Mouse (Mus musculus) frontal cortex, postnatal 10 days (tissue): ENCODE measurements at regions not wholly inside any gene's neighbourhood (a gene's known extent, or its start where the extent isn't known, plus 50 kb on each side); places are given as distances from the start of the nearest gene placed in this dataset.

Experiments
- DNase-seq, 2 experiments: peaks; one replicate each; pipeline ENCODE4 v3.0.0; 2022; ENCODE audit warnings: low spot score in 2 of 2, mixed read lengths in 1 of 2

GRCm38 (mm10) chr12:49732351-49732750 is 347.4 kb downstream of the Gm43517 start:
- DNase-seq, result no peak

DNA sequence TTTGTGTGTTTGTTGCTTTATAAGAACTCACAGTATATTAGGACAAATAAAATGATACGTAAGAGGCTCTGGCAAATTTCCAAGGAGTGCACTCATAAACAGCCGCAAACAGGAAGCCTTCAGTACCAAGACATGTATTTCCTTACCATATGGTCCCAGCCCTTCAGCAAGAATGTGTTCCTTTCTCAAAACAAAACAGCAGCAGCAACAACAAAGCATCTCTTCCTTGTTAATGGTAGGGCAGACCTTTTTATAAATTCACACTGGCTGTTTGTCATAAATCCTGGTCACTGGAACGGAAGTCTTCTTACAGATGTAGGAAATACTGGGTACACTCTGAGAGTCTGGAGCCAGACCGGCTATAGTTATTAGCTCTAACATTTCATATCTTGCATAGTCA is 352.1 kb downstream of the Gm43517 start:
- DNase-seq, result no peak

GRCm38 (mm10) chr12:49739960-49740740 is 355.2 kb downstream of the Gm43517 start:
- DNase-seq, result peak; percentile 8 to 11

DNA sequence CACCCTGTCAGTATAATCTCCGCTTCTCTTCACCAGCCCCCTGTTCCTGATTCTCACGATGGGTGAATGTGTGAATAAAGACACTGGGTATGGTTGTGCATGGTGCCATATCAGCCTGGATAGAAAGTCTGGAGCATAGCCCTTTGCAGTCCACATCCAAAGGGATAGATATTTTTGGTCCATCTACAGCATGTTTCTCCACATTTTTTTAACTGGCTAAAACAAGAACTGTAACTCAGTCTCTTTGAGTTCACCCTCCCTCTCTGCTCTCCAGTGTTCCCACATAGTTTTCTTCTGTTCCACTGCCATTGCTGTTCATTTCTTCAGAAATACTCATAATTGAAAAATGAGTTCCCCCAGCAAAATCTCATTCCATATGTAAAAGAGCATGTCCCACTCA is 358.4 kb downstream of the Gm43517 start:
- peak in 1 of 2 experiments; percentile 11 for DNase-seq

GRCm38 (mm10) chr12:49747081-49747480 is 362.1 kb downstream of the Gm43517 start:
- no peak for DNase-seq

DNA sequence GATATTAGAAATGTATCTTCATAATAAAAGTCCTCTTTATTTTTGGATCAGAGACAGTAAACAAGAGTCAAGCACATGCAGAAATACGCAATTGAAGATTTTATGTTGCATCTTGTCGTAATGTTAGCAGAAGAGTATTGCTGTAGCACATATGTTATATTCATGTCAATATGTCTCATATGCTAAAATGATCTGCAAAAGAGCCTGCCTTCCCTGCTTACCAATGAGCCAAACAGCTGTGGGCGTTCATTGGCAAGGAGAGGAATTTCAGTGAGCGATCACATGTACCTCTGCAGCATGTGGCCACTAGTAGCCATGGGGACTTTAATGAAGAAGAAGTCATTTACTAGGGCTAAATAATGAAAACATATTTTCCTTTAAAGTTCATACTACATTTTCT is 373.4 kb downstream of the Gm43517 start:
- peak; percentile 8 to 18 for DNase-seq

- no peak for DNase-seq
These were observed 379.6 kb downstream of the Gm43517 start for GRCm38 (mm10) chr12:49764541-49764940.

- no peak for DNase-seq
These were observed 423.4 kb downstream of the Gm43517 start for GRCm38 (mm10) chr12:49808341-49808740.

GRCm38 (mm10) chr12:49814653-49815052 is 429.7 kb downstream of the Gm43517 start:
- DNase-seq, result no peak

- no peak for DNase-seq
These were observed 442.8 kb downstream of the Gm43517 start for GRCm38 (mm10) chr12:49827769-49828168.

GRCm38 (mm10) chr12:49828553-49828952 is 443.6 kb downstream of the Gm43517 start:
- DNase-seq, result no peak

DNA sequence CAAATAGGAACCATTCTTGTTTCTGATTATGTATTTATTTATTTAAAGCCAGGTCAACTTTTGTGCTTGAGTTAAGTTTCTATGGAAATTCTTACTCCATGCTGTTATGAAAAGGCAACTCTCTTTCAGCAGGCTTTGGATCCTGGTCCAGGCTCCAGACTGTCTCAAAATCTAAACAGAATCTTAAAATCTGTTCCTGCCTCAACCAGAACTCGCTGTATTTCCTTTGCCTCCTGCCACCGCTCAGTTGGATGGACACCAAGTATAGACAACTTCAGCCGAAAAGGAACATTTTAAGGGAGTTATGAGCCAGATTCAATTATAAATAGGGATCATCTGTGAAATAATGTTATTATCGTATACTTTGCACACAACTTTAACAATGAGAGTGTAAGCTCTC is 445.7 kb downstream of the Gm43517 start:
- DNase-seq, result no peak

DNA sequence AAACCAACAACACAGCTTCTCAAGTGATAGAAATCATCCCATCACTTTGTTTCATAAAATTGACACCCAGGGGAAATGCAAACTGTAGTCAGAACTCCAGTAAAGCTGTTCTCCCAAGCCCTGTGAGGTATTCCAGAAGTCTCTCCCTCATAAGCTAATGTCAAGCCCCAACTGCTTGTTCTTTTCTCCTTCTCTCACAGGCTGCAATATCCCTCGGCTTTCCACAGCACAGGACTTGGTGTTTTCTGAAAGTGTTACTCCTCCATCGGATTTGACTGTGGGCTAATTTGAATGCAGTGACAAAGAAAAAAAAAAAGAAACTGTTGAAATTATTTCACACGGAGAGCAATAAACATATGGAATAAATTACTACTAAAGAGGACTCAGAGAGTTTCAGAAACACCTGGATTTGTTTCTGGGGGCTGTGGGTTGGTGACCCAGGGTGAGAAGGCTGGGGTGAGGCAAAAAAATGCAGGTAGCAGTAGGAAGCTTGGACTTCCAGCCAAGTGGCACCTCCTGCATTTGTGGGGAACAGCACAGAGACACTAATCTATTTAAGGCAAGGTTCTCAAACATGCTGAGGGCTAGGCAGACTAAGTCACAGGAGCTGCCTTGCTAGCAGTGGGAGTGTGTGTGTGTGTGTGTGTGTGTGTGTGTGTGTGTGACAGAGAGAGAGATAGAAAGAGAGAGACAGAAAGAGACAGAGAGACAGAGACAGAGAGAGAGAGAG is 447.3 kb downstream of the Gm43517 start:
- DNase-seq, result no peak

DNA sequence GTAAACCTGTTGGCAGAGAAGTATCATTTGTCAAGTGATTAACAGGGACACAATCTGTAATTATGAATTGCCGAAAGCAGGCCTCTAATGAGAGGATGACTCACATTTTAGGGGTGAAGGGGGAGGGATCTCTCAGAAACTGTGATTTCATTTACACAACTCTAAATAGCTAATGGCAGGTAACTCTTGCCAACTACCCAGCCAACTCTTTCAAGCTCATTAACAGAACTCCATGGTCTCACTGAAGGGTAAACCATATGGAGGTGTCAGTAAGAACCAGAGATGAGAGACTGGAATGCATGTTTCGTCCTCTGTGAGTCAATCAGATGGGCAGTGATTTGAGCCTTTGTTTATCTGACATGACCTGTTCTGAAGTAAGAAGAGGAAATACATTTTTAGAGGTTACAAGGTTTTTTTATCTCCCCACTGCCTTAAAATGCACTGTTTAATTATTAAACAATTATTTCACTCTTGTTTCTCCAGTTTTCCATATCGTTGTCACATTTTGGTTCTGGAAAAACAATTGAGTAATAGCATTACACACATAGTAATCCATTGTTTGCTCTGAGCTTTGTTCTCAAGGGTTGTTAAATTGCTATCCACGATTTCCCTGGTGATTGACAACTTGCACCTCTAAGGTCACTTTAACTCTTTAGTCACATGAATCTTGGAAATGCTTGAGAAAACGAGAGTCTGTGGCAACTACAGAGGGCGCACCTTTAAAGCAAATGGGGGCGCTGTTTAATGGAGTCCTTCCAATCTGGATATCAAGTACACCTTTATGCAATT is 451.5 kb downstream of the Gm43517 start:
- DNase-seq, result no peak

- DNase-seq, result no peak
These were observed 500.5 kb downstream of the Gm43517 start for GRCm38 (mm10) chr12:49885507-49885906.

DNA sequence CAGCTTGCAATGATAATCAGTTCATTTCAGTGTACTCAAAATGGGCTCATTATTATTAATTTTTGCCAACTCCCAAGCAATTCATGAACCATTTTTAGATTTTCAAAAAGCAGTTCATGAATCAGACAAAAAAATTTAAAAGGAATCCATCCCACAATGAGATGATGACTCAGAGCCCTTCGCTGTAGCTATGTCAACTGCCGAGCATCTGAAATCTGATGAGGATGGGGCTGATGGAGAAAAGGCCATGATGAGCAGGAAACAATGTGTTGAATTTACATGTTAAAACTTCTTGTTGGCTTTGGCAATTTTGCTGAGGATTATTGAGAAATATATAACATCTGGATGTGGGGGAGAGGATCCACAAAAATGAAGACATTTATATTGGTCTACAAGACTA is 502.3 kb downstream of the Gm43517 start:
- no peak for DNase-seq

DNA sequence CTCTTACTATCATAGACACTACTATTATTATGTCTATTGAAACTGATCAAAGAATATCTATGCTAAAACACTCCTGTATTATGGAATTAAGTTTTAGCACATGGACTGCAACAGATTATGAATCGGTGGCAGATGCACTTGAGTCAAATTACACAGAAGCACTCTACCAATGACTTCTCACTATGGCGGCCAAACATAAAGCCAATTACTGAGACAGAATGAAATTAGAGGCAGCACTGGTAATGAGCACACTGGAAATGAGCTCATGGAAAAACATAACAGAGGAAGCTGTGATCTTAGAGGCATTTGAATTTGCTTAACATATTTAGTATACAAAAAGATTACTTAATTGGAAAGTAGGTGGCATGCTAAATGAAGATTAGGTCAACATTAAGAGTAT is 512.8 kb downstream of the Gm43517 start:
- no peak for DNase-seq

GRCm38 (mm10) chr12:49915691-49916090 is 530.7 kb downstream of the Gm43517 start:
- no peak for DNase-seq

DNA sequence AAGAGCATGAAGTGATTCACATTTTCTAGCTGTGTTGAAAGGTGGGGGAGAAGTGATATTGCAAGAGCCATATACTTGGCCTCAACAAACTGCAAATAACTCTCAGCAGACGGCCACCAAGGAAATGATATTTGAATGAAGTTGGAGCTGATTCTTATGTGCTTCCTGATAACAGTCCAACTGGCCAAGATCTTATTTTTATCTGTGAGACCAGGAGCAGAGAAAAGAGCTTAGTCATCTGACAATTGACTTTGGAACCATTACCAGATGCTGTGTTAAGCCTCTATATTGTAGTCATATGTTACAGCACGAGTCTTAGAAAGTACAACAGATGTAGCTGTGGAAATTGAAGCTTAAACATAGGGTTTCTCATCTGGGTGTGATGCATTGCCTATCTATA is 536.6 kb downstream of the Gm43517 start:
- no peak for DNase-seq

GRCm38 (mm10) chr12:49940818-49941217 is 555.8 kb downstream of the Gm43517 start:
- DNase-seq, result no peak

DNA sequence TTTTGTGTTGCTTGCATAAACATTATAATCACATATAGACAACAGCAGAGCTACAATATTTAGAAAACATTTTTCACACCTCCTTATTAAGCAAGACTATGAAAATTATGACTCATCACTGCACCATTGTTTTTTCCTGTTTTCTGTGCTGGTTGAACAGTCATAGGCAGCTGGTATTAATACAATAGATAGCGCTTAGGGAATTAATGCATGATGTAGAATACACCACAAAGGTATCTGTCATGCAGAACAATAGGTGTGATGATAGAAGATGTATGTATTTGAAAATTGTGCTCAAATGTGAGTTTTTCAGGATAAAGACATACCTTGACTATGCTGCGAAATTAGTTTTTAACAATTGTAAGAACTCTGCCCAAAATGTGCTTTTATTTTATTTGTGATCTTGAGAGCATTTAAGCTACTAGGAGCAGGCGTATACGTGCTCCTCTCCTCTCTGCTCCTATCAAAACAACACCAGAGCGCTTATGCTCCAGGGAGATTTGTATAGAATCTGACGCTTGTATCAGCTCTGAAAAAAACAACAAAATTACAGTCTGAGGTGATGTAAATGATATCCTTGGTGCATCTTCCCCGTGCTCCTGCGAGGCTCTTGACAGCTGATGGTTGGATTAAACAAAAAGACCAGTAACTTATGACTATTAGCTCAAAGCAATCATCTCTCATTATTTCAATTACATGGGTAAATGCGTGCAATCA is 560.1 kb downstream of the Gm43517 start:
- DNase-seq, result no peak
